Mouse (Mus musculus): ENCODE data around the gene Gm29666. TPM values are rescaled to one million over a fixed set of nuclear protein-coding genes. Genes with fewer than 3 reads are reported as not detected.

Gm29666 gene
- polyA plus RNA-seq, 1 experiment from 2014 or later, result 0.62 TPM

- Histone ChIP-seq H3K36me3 (ENCODE audit: control insufficient read depth, insufficient read depth, low read length) (no peaks in the 10 kb centered on the region), H3K4me3 (ENCODE audit: low read length) (no peak overlapping the region), H3K4me2 (ENCODE audit: low read depth, low read length) (no peak overlapping the region), H3K27ac (ENCODE audit: low read length) (no peak overlapping the region), H3K9me3 (ENCODE audit: control insufficient read depth, low read length) (no peaks in the 10 kb centered on the region), H3K4me1 (ENCODE audit: control insufficient read depth, insufficient read depth, low read length) (no peaks in the 10 kb centered on the region), H3K9ac (ENCODE audit: low read depth, low read length) (no peak overlapping the region), H3K27me3 (replicated peaks; ENCODE audit: control insufficient read depth, insufficient read depth, low read length) (no peaks in the 10 kb centered on the region)
- 42% methylated on average over 3 of the region's 3 CpGs for WGBS
- no peak for ATAC-seq
These were observed 28.6 kb downstream of the Gm29666 start for GRCm38 (mm10) chr15:84891246-84891645.

- H3K36me3 ChIP-seq (ENCODE audit: control insufficient read depth, insufficient read depth, low read length), result no peaks in the 10 kb centered on the region
- H3K27ac ChIP-seq (ENCODE audit: low read length), result no peak overlapping the region
- ATAC-seq, result no peak
- no peak overlapping the region for H3K4me2 ChIP-seq (ENCODE audit: low read depth, low read length)
- H3K9ac ChIP-seq (ENCODE audit: low read depth, low read length), result no peak overlapping the region
- H3K4me3 ChIP-seq (ENCODE audit: low read length), result no peak overlapping the region
- H3K27me3 ChIP-seq (replicated peaks; ENCODE audit: control insufficient read depth, insufficient read depth, low read length), result no peaks in the 10 kb centered on the region
- no peaks in the 10 kb centered on the region for H3K9me3 ChIP-seq (ENCODE audit: control insufficient read depth, low read length)
- H3K4me1 ChIP-seq (ENCODE audit: control insufficient read depth, insufficient read depth, low read length), result no peaks in the 10 kb centered on the region
- 72% methylated on average over 12 of the region's 12 CpGs for WGBS
These were observed 31.8 kb downstream of the Gm29666 start for GRCm38 (mm10) chr15:84888066-84888465.

GRCm38 (mm10) chr15:84877029-84877815 is 42.6 kb downstream of the Gm29666 start:
- 81% methylated on average over 12 of the region's 12 CpGs for WGBS
- ATAC-seq, result no peak
- no peak overlapping the region for H3K4me3 ChIP-seq (ENCODE audit: low read length)

GRCm38 (mm10) chr15:84873867-84874266 is 46.0 kb downstream of the Gm29666 start:
- no peak overlapping the region for H3K9ac ChIP-seq (ENCODE audit: low read depth, low read length)
- ATAC-seq, result no peak
- H3K27me3 ChIP-seq (replicated peaks; ENCODE audit: control insufficient read depth, insufficient read depth, low read length), result no peaks in the 10 kb centered on the region
- no peak overlapping the region for H3K4me2 ChIP-seq (ENCODE audit: low read depth, low read length)
- 81% methylated on average over 4 of the region's 4 CpGs for WGBS
- H3K27ac ChIP-seq (ENCODE audit: low read length), result no peak overlapping the region
- H3K36me3 ChIP-seq (ENCODE audit: control insufficient read depth, insufficient read depth, low read length), result no peaks in the 10 kb centered on the region
- H3K9me3 ChIP-seq (ENCODE audit: control insufficient read depth, low read length), result no peaks in the 10 kb centered on the region
- no peak overlapping the region for H3K4me3 ChIP-seq (ENCODE audit: low read length)
- H3K4me1 ChIP-seq (ENCODE audit: control insufficient read depth, insufficient read depth, low read length), result no peaks in the 10 kb centered on the region

More at GRCm38 (mm10) chr15:84877029-84877815, 42.6 kb downstream of the Gm29666 start:
- Histone ChIP-seq H3K4me2 (ENCODE audit: low read depth, low read length) (no peak overlapping the region), H3K27me3 (replicated peaks; ENCODE audit: control insufficient read depth, insufficient read depth, low read length) (no peaks in the 10 kb centered on the region), H3K9ac (ENCODE audit: low read depth, low read length) (no peak overlapping the region), H3K4me1 (ENCODE audit: control insufficient read depth, insufficient read depth, low read length) (no peaks in the 10 kb centered on the region), H3K27ac (ENCODE audit: low read length) (no peak overlapping the region), H3K36me3 (ENCODE audit: control insufficient read depth, insufficient read depth, low read length) (no peaks in the 10 kb centered on the region), H3K9me3 (ENCODE audit: control insufficient read depth, low read length) (no peaks in the 10 kb centered on the region)

- Histone ChIP-seq H3K27ac (ENCODE audit: low read length) (no peak overlapping the region), H3K9me3 (ENCODE audit: control insufficient read depth, low read length) (no peaks in the 10 kb centered on the region), H3K4me3 (ENCODE audit: low read length) (no peak overlapping the region), H3K9ac (ENCODE audit: low read depth, low read length) (no peak overlapping the region), H3K4me1 (ENCODE audit: control insufficient read depth, insufficient read depth, low read length) (no peaks in the 10 kb centered on the region), H3K36me3 (ENCODE audit: control insufficient read depth, insufficient read depth, low read length) (no peaks in the 10 kb centered on the region), H3K27me3 (replicated peaks; ENCODE audit: control insufficient read depth, insufficient read depth, low read length) (no peaks in the 10 kb centered on the region), H3K4me2 (ENCODE audit: low read depth, low read length) (no peak overlapping the region)
- no peak for ATAC-seq
- WGBS, result 85% methylated on average over 11 of the region's 11 CpGs
These were observed 46.8 kb downstream of the Gm29666 start for GRCm38 (mm10) chr15:84873079-84873478.

- WGBS, result 80% methylated on average over 3 of the region's 3 CpGs
- ATAC-seq, result no peak
- Histone ChIP-seq H3K4me2 (ENCODE audit: low read depth, low read length) (no peak overlapping the region), H3K9ac (ENCODE audit: low read depth, low read length) (no peak overlapping the region), H3K4me3 (ENCODE audit: low read length) (no peak overlapping the region), H3K9me3 (ENCODE audit: control insufficient read depth, low read length) (no peaks in the 10 kb centered on the region), H3K27ac (ENCODE audit: low read length) (no peak overlapping the region), H3K36me3 (ENCODE audit: control insufficient read depth, insufficient read depth, low read length) (no peaks in the 10 kb centered on the region), H3K4me1 (ENCODE audit: control insufficient read depth, insufficient read depth, low read length) (no peaks in the 10 kb centered on the region), H3K27me3 (replicated peaks; ENCODE audit: control insufficient read depth, insufficient read depth, low read length) (no peaks in the 10 kb centered on the region)
These were observed 48.0 kb downstream of the Gm29666 start for GRCm38 (mm10) chr15:84871802-84872201.

- Histone ChIP-seq H3K36me3 (ENCODE audit: control insufficient read depth, insufficient read depth, low read length) (no peaks in the 10 kb centered on the region), H3K4me3 (ENCODE audit: low read length) (no peak overlapping the region), H3K9me3 (ENCODE audit: control insufficient read depth, low read length) (no peaks in the 10 kb centered on the region), H3K27me3 (replicated peaks; ENCODE audit: control insufficient read depth, insufficient read depth, low read length) (no peaks in the 10 kb centered on the region), H3K4me1 (ENCODE audit: control insufficient read depth, insufficient read depth, low read length) (peaks cover 10% of the 10 kb centered on the region), H3K9ac (ENCODE audit: low read depth, low read length) (no peak overlapping the region), H3K27ac (ENCODE audit: low read length) (no peak overlapping the region), H3K4me2 (ENCODE audit: low read depth, low read length) (no peak overlapping the region)
- 87% methylated on average over 8 of the region's 8 CpGs for WGBS
- ATAC-seq, result no peak
These were observed 57.9 kb downstream of the Gm29666 start for GRCm38 (mm10) chr15:84861911-84862310.

Small RNA genes within 50 kb of the gene (microRNA-seq; reads per million reads assigned to microRNA genes)
- 15.7 reads per million, percentile 27 among the genes with 10 or more reads in this experiment for gene Mir1249

Other genes starting within 250 kb of the Gm29666 start
- gene Arhgap8, start 200.0 kb downstream of the Gm29666 start, polyA plus RNA-seq (2015; fragmentation: Nextera tagmentation; extraction: Ambion mirVana), result 14.3 and 16.3 TPM in 2 replicates
- 0.43 and 0.48 TPM in 2 replicates for gene Phf21b, start 64.0 kb downstream of the Gm29666 start, polyA plus RNA-seq (2015; fragmentation: Nextera tagmentation; extraction: Ambion mirVana)
- 31.5 and 32.7 TPM in 2 replicates for gene Nup50, start 3.4 kb upstream of the Gm29666 start, polyA plus RNA-seq (2015; fragmentation: Nextera tagmentation; extraction: Ambion mirVana)
- gene 5031439G07Rik, start 68.5 kb upstream of the Gm29666 start, polyA plus RNA-seq (2015; fragmentation: Nextera tagmentation; extraction: Ambion mirVana), result 7.1 and 8.1 TPM in 2 replicates
- 1.6 and 2.1 TPM in 2 replicates for gene Upk3a, start 97.1 kb upstream of the Gm29666 start, polyA plus RNA-seq (2015; fragmentation: Nextera tagmentation; extraction: Ambion mirVana)
- 27.8 and 28.8 TPM in 2 replicates for gene Fam118a, start 108.9 kb upstream of the Gm29666 start, polyA plus RNA-seq (2015; fragmentation: Nextera tagmentation; extraction: Ambion mirVana)
- gene Smc1b, start 211.9 kb upstream of the Gm29666 start, polyA plus RNA-seq (2015; fragmentation: Nextera tagmentation; extraction: Ambion mirVana), result 0.13 and 0.17 TPM in 2 replicates
- 0.12 TPM in 1 of 2 replicates, not detected in the other for gene Ribc2, start 212.0 kb upstream of the Gm29666 start, polyA plus RNA-seq (2015; fragmentation: Nextera tagmentation; extraction: Ambion mirVana)